Mouse (Mus musculus): ENCODE measurements around the gene Gp1bb.

GRCm38 (mm10) chr16:18587847-18588737, 34.1 kb downstream of the Gp1bb start:
- TF ChIP-seq CTCF (IDR thresholded peaks at IDR 0.05; ENCODE audit: low read depth), result no peak
- TF ChIP-seq EP300 (IDR thresholded peaks at IDR 0.05; ENCODE audit: low read depth), result no peak

All from liver, embryonic 14.5 days (tissue).